Mouse (Mus musculus): Measurements from ENCODE around the gene Cdk14.

Gene Cdk14

GRCm38 (mm10) chr5:4757902-4758301 lies 662.2 kb downstream of the Cdk14 start, which contains the start of gene Fzd1:
Gene Fzd1 (minus strand): TSS chr5:4758035.
- peak; percentile 92 for DNase-seq

- peak; percentile 68 for DNase-seq
Observed at GRCm38 (mm10) chr5:4756871-4757711, 663.0 kb downstream of the Cdk14 start.

- DNase-seq, result peak; percentile 68
Observed at GRCm38 (mm10) chr5:4756001-4756681, 664.0 kb downstream of the Cdk14 start.

- peak; percentile 9 for DNase-seq
Observed at GRCm38 (mm10) chr5:4755326-4755725, 664.8 kb downstream of the Cdk14 start.

- peak; percentile 14 for DNase-seq
Observed at GRCm38 (mm10) chr5:4754701-4755281, 665.3 kb downstream of the Cdk14 start.

All from cerebellum, adult 9-11 months (tissue).